Mouse (Mus musculus): ENCODE results near the gene Adcyap1r1. TPM values are rescaled to one million over a fixed set of nuclear protein-coding genes. Genes with fewer than 3 reads are reported as not detected.

Adcyap1r1 gene
- polyA plus RNA-seq, 1 experiment, result 0.92 TPM

GRCm38 (mm10) chr6:55512066-55512703 lies 60.4 kb downstream of the Adcyap1r1 start:
- Histone ChIP-seq H3K4me1 (ENCODE audit: control insufficient read depth, insufficient read depth, low read length) (no peaks in the 10 kb centered on the region), H3K27ac (ENCODE audit: control insufficient read depth, insufficient read depth, low read depth, low read length, poor library complexity) (no peak overlapping the region), H3K4me3 (replicated peaks; ENCODE audit: control insufficient read depth, low read depth, low read length) (no peak overlapping the region)
- 61% methylated on average over 19 of the region's 19 CpGs for WGBS
- TF ChIP-seq CTCF (IDR thresholded peaks at IDR 0.05; ENCODE audit: control insufficient read depth, insufficient read depth, low read length) (no peak), POLR2A (IDR thresholded peaks at IDR 0.05; ENCODE audit: borderline replicate concordance, control insufficient read depth, low read depth, low read length) (no peak)

- 71% methylated on average over 5 of the region's 5 CpGs for WGBS
- H3K4me3 ChIP-seq (replicated peaks; ENCODE audit: control insufficient read depth, low read depth, low read length), result no peak overlapping the region
- H3K4me1 ChIP-seq (ENCODE audit: control insufficient read depth, insufficient read depth, low read length), result no peaks in the 10 kb centered on the region
- no peak overlapping the region for H3K27ac ChIP-seq (ENCODE audit: control insufficient read depth, insufficient read depth, low read depth, low read length, poor library complexity)
- TF ChIP-seq POLR2A (IDR thresholded peaks at IDR 0.05; ENCODE audit: borderline replicate concordance, control insufficient read depth, low read depth, low read length), result no peak
- no peak for TF ChIP-seq CTCF (IDR thresholded peaks at IDR 0.05; ENCODE audit: control insufficient read depth, insufficient read depth, low read length)
These were observed 61.7 kb downstream of the Adcyap1r1 start for GRCm38 (mm10) chr6:55513477-55513876.

GRCm38 (mm10) chr6:55519605-55520201 lies 67.9 kb downstream of the Adcyap1r1 start:
- no peak for TF ChIP-seq POLR2A (IDR thresholded peaks at IDR 0.05; ENCODE audit: borderline replicate concordance, control insufficient read depth, low read depth, low read length)
- TF ChIP-seq CTCF (IDR thresholded peaks at IDR 0.05; ENCODE audit: control insufficient read depth, insufficient read depth, low read length), result peak; percentile 60; the same call in 1 of the 2 replicates
- Histone ChIP-seq H3K27ac (ENCODE audit: control insufficient read depth, insufficient read depth, low read depth, low read length, poor library complexity) (no peak overlapping the region), H3K4me1 (ENCODE audit: control insufficient read depth, insufficient read depth, low read length) (no peaks in the 10 kb centered on the region), H3K4me3 (replicated peaks; ENCODE audit: control insufficient read depth, low read depth, low read length) (no peak overlapping the region)
- 18% methylated on average over 11 of the region's 11 CpGs for WGBS

- no peaks in the 10 kb centered on the region for H3K4me1 ChIP-seq (ENCODE audit: control insufficient read depth, insufficient read depth, low read length)
- H3K4me3 ChIP-seq (replicated peaks; ENCODE audit: control insufficient read depth, low read depth, low read length), result no peak overlapping the region
- WGBS, result 51% methylated on average over 11 of the region's 11 CpGs
- no peak for TF ChIP-seq POLR2A (IDR thresholded peaks at IDR 0.05; ENCODE audit: borderline replicate concordance, control insufficient read depth, low read depth, low read length)
- TF ChIP-seq CTCF (IDR thresholded peaks at IDR 0.05; ENCODE audit: control insufficient read depth, insufficient read depth, low read length), result no peak
- no peak overlapping the region for H3K27ac ChIP-seq (ENCODE audit: control insufficient read depth, insufficient read depth, low read depth, low read length, poor library complexity)
These were observed 68.7 kb downstream of the Adcyap1r1 start for GRCm38 (mm10) chr6:55520237-55521095.

- H3K4me1 ChIP-seq (ENCODE audit: control insufficient read depth, insufficient read depth, low read length), result no peaks in the 10 kb centered on the region
These were observed 84.7 kb downstream of the Adcyap1r1 start for GRCm38 (mm10) chr6:55536469-55536868.

GRCm38 (mm10) chr6:55539196-55539595 lies 87.4 kb downstream of the Adcyap1r1 start:
- no peaks in the 10 kb centered on the region for H3K4me1 ChIP-seq (ENCODE audit: control insufficient read depth, insufficient read depth, low read length)
- TF ChIP-seq POLR2A (IDR thresholded peaks at IDR 0.05; ENCODE audit: borderline replicate concordance, control insufficient read depth, low read depth, low read length) (no peak), CTCF (IDR thresholded peaks at IDR 0.05; ENCODE audit: control insufficient read depth, insufficient read depth, low read length) (no peak)
- H3K4me3 ChIP-seq (replicated peaks; ENCODE audit: control insufficient read depth, low read depth, low read length), result no peak overlapping the region
- WGBS, result 76% methylated on average over 10 of the region's 10 CpGs
- H3K27ac ChIP-seq (ENCODE audit: control insufficient read depth, insufficient read depth, low read depth, low read length, poor library complexity), result no peak overlapping the region

More at GRCm38 (mm10) chr6:55536469-55536868, 84.7 kb downstream of the Adcyap1r1 start:
- Histone ChIP-seq H3K4me3 (replicated peaks; ENCODE audit: control insufficient read depth, low read depth, low read length) (no peak overlapping the region), H3K27ac (ENCODE audit: control insufficient read depth, insufficient read depth, low read depth, low read length, poor library complexity) (no peak overlapping the region)
- no peak for TF ChIP-seq POLR2A (IDR thresholded peaks at IDR 0.05; ENCODE audit: borderline replicate concordance, control insufficient read depth, low read depth, low read length)
- no peak for TF ChIP-seq CTCF (IDR thresholded peaks at IDR 0.05; ENCODE audit: control insufficient read depth, insufficient read depth, low read length)
- WGBS, result 2% methylated on average over 2 of the region's 2 CpGs

- H3K4me1 ChIP-seq (ENCODE audit: control insufficient read depth, insufficient read depth, low read length), result no peaks in the 10 kb centered on the region
- no peak for TF ChIP-seq POLR2A (IDR thresholded peaks at IDR 0.05; ENCODE audit: borderline replicate concordance, control insufficient read depth, low read depth, low read length)
- TF ChIP-seq CTCF (IDR thresholded peaks at IDR 0.05; ENCODE audit: control insufficient read depth, insufficient read depth, low read length), result no peak
- no peak overlapping the region for H3K27ac ChIP-seq (ENCODE audit: control insufficient read depth, insufficient read depth, low read depth, low read length, poor library complexity)
- WGBS, result 49% methylated on average over 3 of the region's 3 CpGs
- H3K4me3 ChIP-seq (replicated peaks; ENCODE audit: control insufficient read depth, low read depth, low read length), result no peak overlapping the region
These were observed 90.6 kb downstream of the Adcyap1r1 start for GRCm38 (mm10) chr6:55542359-55542758.

GRCm38 (mm10) chr6:55543345-55543744 lies 91.6 kb downstream of the Adcyap1r1 start:
- Histone ChIP-seq H3K4me1 (ENCODE audit: control insufficient read depth, insufficient read depth, low read length) (no peaks in the 10 kb centered on the region), H3K27ac (ENCODE audit: control insufficient read depth, insufficient read depth, low read depth, low read length, poor library complexity) (no peak overlapping the region), H3K4me3 (replicated peaks; ENCODE audit: control insufficient read depth, low read depth, low read length) (no peak overlapping the region)
- TF ChIP-seq CTCF (IDR thresholded peaks at IDR 0.05; ENCODE audit: control insufficient read depth, insufficient read depth, low read length) (no peak), POLR2A (IDR thresholded peaks at IDR 0.05; ENCODE audit: borderline replicate concordance, control insufficient read depth, low read depth, low read length) (no peak)
- 78% methylated on average over 4 of the region's 4 CpGs for WGBS

Measured in bone marrow, adult 2 months (tissue).